Mouse (Mus musculus) ES-E14 (cell line): ENCODE measurements around the gene Lrrc23. TPM values are rescaled to one million over a fixed set of nuclear protein-coding genes. Genes with fewer than 3 reads are reported as not detected.

Experiments
- DNase-seq: peaks from one replicate; pipeline ENCODE4 v3.0.0-alpha.2; 2013; ENCODE audit warnings: low read depth, low spot score
- H3K27ac ChIP-seq: 2 replicates; pipeline ENCODE4 v1.5.1; 2012; ENCODE audit warnings: low read depth, mild to moderate bottlenecking, low read length, moderate library complexity, mixed read lengths; ENCODE audit not compliant: poor library complexity, insufficient read depth, severe bottlenecking
- H3K36me3 ChIP-seq: 2 replicates; pipeline ENCODE4 v1.6.1; 2012; ENCODE audit warnings: mild to moderate bottlenecking, low read length, moderate library complexity, mixed read lengths; ENCODE audit not compliant: control insufficient read depth, poor library complexity, insufficient read depth, severe bottlenecking
- H3K4me1 ChIP-seq, 2 experiments: fragments of 150-350 bp in 1 of 2; sonication (generic) in 1 of 2; 2 replicates each; pipeline ENCODE4 v1.6.1; 2012; ENCODE audit warnings: low read length in 2 of 2, mild to moderate bottlenecking in 1 of 2, mixed read lengths in 1 of 2; ENCODE audit not compliant: control insufficient read depth in 2 of 2, insufficient read depth in 2 of 2, poor library complexity in 1 of 2
- H3K4me3 ChIP-seq, 2 experiments: fragments of 150-350 bp in 1 of 2; sonication (generic) in 1 of 2; 2 replicates each; pipeline ENCODE4 v1.5.1; 2012; ENCODE audit warnings: low read length in 2 of 2, low read depth in 1 of 2, mild to moderate bottlenecking in 1 of 2, mixed read lengths in 1 of 2; ENCODE audit not compliant: insufficient read depth in 1 of 2, poor library complexity in 1 of 2, severe bottlenecking in 1 of 2
- H3K9ac ChIP-seq: 2 replicates; pipeline ENCODE4 v1.6.1; 2012; ENCODE audit warnings: low read depth, mild to moderate bottlenecking, low read length, mixed read lengths; ENCODE audit not compliant: poor library complexity, insufficient read depth, severe bottlenecking
- H3K9me3 ChIP-seq: fragments of 150-350 bp; sonication (generic); 2 replicates; pipeline ENCODE4 v1.6.1; 2012; ENCODE audit warnings: low read depth, mild to moderate bottlenecking, low read length; ENCODE audit not compliant: control insufficient read depth, insufficient read depth
- CHD2 ChIP-seq: IDR thresholded peaks from 2 replicates; pipeline ENCODE4 v1.6.1; 2014; ENCODE audit warnings: mild to moderate bottlenecking, low read depth, low read length, inconsistent platforms
- HCFC1 ChIP-seq: IDR thresholded peaks from 2 replicates; pipeline ENCODE4 v1.6.1; 2012; ENCODE audit warnings: low read length, inconsistent platforms, borderline replicate concordance; ENCODE audit not compliant: insufficient read depth
- MAFK ChIP-seq: IDR thresholded peaks from 2 replicates; pipeline ENCODE4 v1.6.1; 2014; ENCODE audit warnings: mild to moderate bottlenecking, low read depth, low read length, inconsistent platforms; ENCODE audit not compliant: insufficient read depth
- ZC3H11A ChIP-seq: IDR thresholded peaks from 2 replicates; pipeline ENCODE4 v1.6.1; 2012; ENCODE audit warnings: low read depth, mild to moderate bottlenecking, inconsistent platforms, low read length, borderline replicate concordance
- ZNF384 ChIP-seq: IDR thresholded peaks from 2 replicates; pipeline ENCODE4 v1.6.1; 2012; ENCODE audit warnings: low read depth, low read length, inconsistent platforms
- in situ Hi-C, 2 experiments: fragments of 600-800 bp; cut with MboI; formaldehyde crosslinking; loops; one replicate each; pipeline ENCODE4 v1.15.1; 2025; ENCODE audit warnings: low sequenced_read_pairs in 2 of 2, inconsistent platforms in 1 of 2; ENCODE audit not compliant: unreplicated experiment in 2 of 2
- total RNA-seq: library from RNA; depleted of rRNA; stranded (reverse); fragments of 300-350 nt; gene quantifications from 2 replicates; pipeline ENCODE4 v1.2.3, GENCODE M21; 2012

Gene Lrrc23
- total RNA-seq, 1 experiment: not detected

DNA sequence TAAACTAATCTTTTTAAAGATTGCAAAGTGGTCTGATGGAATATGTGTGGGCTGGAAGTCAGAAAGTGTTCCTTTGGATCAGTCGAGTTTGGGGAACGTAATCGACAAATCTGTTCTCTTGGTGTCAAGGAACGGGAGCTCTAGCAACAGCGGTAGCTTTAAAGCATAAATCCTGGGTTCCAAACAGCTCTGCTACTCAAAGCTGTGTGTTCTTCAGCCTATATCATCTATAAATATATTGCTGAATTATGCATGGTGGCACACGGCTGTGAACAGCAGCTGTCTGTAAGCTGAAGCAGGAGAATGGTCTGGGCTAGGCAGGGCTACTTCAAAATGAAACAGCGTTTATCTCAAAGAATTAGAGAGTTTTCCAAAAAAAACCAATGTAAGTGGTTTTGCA is 1.4 kb upstream of the Lrrc23 start:
- no peak overlapping the region for H3K9ac ChIP-seq
- H3K4me1 ChIP-seq: peaks cover 3 to 8% of the 10 kb centered on the region in 2 experiments; a peak in 3 of 4 replicates
- H3K27ac ChIP-seq: no peak overlapping the region
- no peak for DNase-seq
- no peaks in the 10 kb centered on the region for H3K36me3 ChIP-seq
- in situ Hi-C loops: no loop called here
- no peaks in the 10 kb centered on the region for H3K9me3 ChIP-seq
- TF ChIP-seq HCFC1: no peak
- no peak for TF ChIP-seq ZNF384
- no peak for TF ChIP-seq ZC3H11A
- no peak for TF ChIP-seq MAFK
- TF ChIP-seq CHD2: no peak
- H3K4me3 ChIP-seq: no peak overlapping the region

DNA sequence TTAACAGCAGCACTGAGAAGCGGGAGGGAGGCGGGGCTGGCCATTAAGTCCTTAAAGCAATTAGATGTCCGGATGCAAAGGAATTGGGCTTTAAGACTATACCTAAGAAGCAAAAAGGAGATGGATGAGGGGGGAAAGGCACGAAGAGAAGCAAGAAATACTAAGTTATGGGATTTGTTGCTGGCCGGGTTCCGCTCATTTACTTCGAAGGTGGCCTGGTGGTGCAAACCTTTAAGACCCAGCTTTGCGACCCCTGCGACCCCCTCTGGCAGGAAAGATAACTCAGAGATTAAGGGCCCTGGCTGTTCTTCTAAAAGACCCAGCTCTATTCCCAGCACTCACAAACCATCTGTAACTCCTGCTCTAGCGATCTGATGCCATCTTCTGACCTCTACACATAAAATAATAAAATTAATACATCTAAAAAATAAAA is 473 bp upstream of the Lrrc23 start:
- no peak for DNase-seq
- in situ Hi-C loops: no loop called here
- Histone ChIP-seq H3K4me3 (peak overlapping the region; percentile 9 to 19; a peak in 2 of 4 replicates), H3K9me3 (no peaks in the 10 kb centered on the region), H3K36me3 (no peaks in the 10 kb centered on the region), H3K4me1 (peaks cover 3 to 8% of the 10 kb centered on the region in 2 experiments; a peak in 3 of 4 replicates), H3K27ac (no peak overlapping the region), H3K9ac (no peak overlapping the region)
- TF ChIP-seq HCFC1: no peak

DNA sequence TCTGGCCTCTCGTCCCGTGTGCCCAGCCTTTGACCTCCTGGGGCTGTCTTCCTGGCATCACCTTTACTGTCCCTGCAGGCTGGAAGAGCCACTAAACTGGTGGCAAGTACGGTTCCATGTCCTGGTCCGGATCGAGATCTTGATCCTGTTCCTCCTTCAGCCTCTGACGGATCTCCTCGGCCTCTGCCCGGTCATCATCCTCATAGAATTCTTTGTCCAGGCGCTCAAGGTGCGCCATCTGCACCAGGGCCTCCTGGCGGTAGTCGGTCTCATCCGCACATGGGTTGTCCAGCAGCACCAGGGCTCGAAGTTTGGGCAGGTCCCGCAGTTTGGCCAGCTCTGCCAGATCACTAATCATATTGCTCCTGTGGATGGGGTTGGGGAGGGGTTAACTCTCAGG is 9.0 kb downstream of the Lrrc23 start:
- in situ Hi-C loops: no loop called here
- peaks cover 3 to 23% of the 10 kb centered on the region in 2 experiments for H3K4me1 ChIP-seq
- no peaks in the 10 kb centered on the region for H3K36me3 ChIP-seq
- H3K27ac ChIP-seq: no peak overlapping the region
- no peak overlapping the region for H3K9ac ChIP-seq
- H3K9me3 ChIP-seq: no peaks in the 10 kb centered on the region
- H3K4me3 ChIP-seq: no peak overlapping the region
- DNase-seq: no peak
- TF ChIP-seq ZNF384 (no peak), ZC3H11A (no peak), HCFC1 (no peak), CHD2 (no peak), MAFK (no peak)

- H3K9me3 ChIP-seq: no peaks in the 10 kb centered on the region
- H3K27ac ChIP-seq: no peak overlapping the region
- H3K4me3 ChIP-seq: peak overlapping the region in 1 of 2 experiments; percentile 54; a peak in 2 of 4 replicates
- DNase-seq: no peak
- peaks cover 3 to 23% of the 10 kb centered on the region in 2 experiments for H3K4me1 ChIP-seq
- H3K9ac ChIP-seq: no peak overlapping the region
- no peaks in the 10 kb centered on the region for H3K36me3 ChIP-seq
- in situ Hi-C loops: no loop called here
- TF ChIP-seq MAFK (no peak), HCFC1 (no peak), ZNF384 (no peak), ZC3H11A (no peak), CHD2 (no peak)
Observed at GRCm38 (mm10) chr6:124770013-124770412, 9.5 kb downstream of the Lrrc23 start.

DNA sequence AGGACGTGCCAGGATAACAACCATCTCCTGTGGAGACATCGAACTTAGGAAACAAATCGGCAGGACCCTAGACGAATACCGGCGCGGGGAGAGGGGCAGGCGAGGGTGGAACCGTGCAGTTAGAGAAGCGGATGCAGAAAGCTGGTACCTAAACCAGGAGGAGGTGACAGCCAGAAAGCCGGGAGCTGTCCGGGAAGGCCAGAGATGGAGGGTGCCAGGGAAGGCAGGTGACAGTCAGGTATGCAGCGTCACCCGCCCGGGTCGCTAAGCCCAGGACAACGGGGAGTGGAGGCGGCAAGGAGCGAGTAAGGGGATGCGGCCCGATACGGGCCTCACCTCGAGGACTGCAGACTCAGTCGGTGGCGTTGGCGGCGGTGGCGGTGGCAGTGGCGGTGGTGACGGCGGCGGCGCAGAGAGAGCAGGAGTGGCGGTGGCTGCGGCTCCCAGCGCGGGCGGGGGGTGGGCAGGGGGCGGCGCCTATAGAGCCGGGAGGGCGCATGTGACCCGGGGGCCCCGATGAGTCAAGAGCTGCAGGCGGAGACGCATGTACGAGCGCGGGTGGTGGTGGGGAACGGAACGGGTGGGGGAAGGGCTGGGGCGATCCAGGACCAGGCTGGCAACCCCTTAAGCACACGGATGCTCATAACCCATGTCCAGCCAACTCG is 10.3 kb downstream of the Lrrc23 start, which contains the start of gene Eno2:
Gene Eno2 (minus strand): TSS at position 573 of the 665 bp plus-strand sequence.
- in situ Hi-C loops: no loop called here
- Histone ChIP-seq H3K27ac (no peak within 1 kb of the TSS), H3K36me3 (no peaks in the 10 kb centered on the region), H3K4me1 (peaks cover 3 to 23% of the 10 kb centered on the region in 2 experiments), H3K9me3 (no peaks in the 10 kb centered on the region), H3K9ac (peak within 1 kb of the TSS; percentile 15), H3K4me3 (peak within 1 kb of the TSS; percentile 54 to 65)
- no peak for DNase-seq
- no peak for TF ChIP-seq HCFC1
